Mouse (Mus musculus): ENCODE measurements at regions not wholly inside any gene's neighbourhood (a gene's known extent, or its start where the extent isn't known, plus 50 kb on each side); places are given as distances from the start of the nearest gene placed in this dataset.

GRCm38 (mm10) chr8:115764551-115764950, 57.0 kb upstream of the Maf start:
- ATAC-seq (replicated peaks; ENCODE audit: poor library complexity) = no peak

- no peak for ATAC-seq (replicated peaks; ENCODE audit: poor library complexity)
These were observed 50.4 kb upstream of the Maf start for GRCm38 (mm10) chr8:115758011-115758410.
